Mouse (Mus musculus) bone marrow, adult 2 months (tissue): Measurements from ENCODE around the gene Cutal. TPM values are rescaled to one million over a fixed set of nuclear protein-coding genes. Genes with fewer than 3 reads are reported as not detected.
A peak's percentile ranks its signal among the peaks of the same experiment; 100 is the strongest.
"Not testable (repeated sequence)": the region's sequence is repeated elsewhere in the genome, so short reads cannot be mapped to it uniquely, and the experiment has no call there.

Experiments
- H3K27ac ChIP-seq: fragments of 200-500 bp; 2 replicates; pipeline ENCODE4 v1.5.1; 2012; ENCODE audit warnings: low read depth, mild to moderate bottlenecking, control low read depth, inconsistent platforms, low read length; ENCODE audit not compliant: control insufficient read depth, poor library complexity, insufficient read depth
- H3K4me1 ChIP-seq: fragments of 200-500 bp; 2 replicates; pipeline ENCODE4 v1.6.1; 2011; ENCODE audit warnings: low read length; ENCODE audit not compliant: control insufficient read depth, insufficient read depth
- H3K4me3 ChIP-seq: fragments of 200-500 bp; replicated peaks from 2 replicates; pipeline ENCODE3; 2011; ENCODE audit warnings: mild to moderate bottlenecking, low read depth, low read length, control low read depth; ENCODE audit not compliant: control insufficient read depth
- CTCF ChIP-seq: fragments of 200-500 bp; IDR thresholded peaks from 2 replicates; pipeline ENCODE4 v1.5.1; 2011; ENCODE audit warnings: low read length, control low read depth; ENCODE audit not compliant: control insufficient read depth, insufficient read depth
- POLR2A ChIP-seq: fragments of 200-500 bp; IDR thresholded peaks from 2 replicates; pipeline ENCODE4 v1.6.1; 2011; ENCODE audit warnings: low read depth, mild to moderate bottlenecking, control low read depth, low read length, borderline replicate concordance; ENCODE audit not compliant: control insufficient read depth
- WGBS: fragments of 180-500 bp; shearing (Covaris S2); methylation state at CpG from one replicate; pipeline ENCODE4 v1.1.7; 2018; 5-methylcytosine and 5-hydroxymethylcytosine counted together
- polyA plus RNA-seq: library from polyadenylated mRNA; stranded (reverse); fragments of >200 nt; gene quantifications from 2 replicates; pipeline ENCODE4 v1.2.4, GENCODE M21; 2011; ENCODE audit warnings: low replicate concordance; ENCODE audit not compliant: missing spikeins, insufficient read depth, insufficient read length

Cutal gene
- not detected in 2 replicates for polyA plus RNA-seq

DNA sequence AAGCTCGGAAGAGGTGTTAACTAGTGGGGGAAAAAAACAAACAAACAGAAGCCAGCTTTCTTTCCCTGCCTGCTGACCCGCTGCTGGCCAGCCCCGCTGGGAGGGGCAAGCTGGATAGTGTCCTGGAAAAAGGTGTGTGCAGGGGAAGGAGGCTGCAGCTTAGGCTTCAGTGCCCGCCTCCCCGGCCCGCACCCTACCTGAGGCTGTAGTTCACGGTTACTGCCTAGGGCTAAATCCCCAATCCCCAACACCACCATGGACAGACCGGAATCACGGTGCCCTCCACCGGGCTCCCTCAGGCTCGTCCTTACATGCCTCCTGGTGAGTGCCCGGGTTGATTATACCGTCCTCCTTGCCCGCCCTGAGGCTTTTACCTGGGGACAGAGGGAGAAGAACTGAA, at the start of gene Cutal:
TSS of gene Cutal (plus strand) at position 126 of the 400 bp plus-strand sequence.
- Histone ChIP-seq H3K4me1 (no peaks in the 10 kb centered on the region), H3K4me3 (no peak within 1 kb of the TSS), H3K27ac (no peak within 1 kb of the TSS)
- 45% methylated on average over 14 of the region's 14 CpGs for WGBS
- no peak for TF ChIP-seq POLR2A
- no peak for TF ChIP-seq CTCF

DNA sequence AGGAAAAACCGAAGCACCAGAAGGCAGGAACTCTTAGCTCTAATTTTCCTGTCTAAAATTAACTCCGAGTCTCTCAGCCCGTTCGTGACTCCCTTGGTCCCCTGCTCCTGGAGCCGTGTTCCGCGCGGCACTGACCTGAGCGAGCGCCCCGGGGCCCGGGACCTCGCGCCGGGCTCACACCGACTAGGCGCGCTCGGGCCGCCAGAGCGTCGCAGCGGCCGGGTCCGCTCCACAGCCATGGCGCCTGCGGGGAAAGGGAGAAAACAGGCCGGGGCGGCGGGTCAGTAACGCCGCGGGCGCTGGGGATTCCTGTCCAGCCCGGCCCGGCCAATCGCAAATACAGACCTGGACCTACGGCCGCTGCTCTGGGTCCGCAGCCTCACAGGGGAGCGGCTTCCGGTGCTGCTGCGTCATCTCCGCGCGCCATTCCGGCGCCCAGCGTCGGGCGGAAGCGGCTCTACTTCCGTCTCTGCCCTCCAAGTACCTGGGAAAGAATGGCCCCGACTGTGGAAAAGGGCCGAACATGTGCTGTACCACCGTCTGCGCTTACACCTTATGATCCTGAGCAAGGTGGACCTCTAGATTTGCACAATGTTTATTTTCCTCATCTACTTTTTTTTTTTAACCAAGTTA, 48.3 kb upstream of the Cutal start, which contains the start of gene Fbxw2:
TSS of gene Fbxw2 (minus strand) at position 485 of the 633 bp plus-strand sequence.
- H3K27ac ChIP-seq: peak within 1 kb of the TSS; percentile 95
- TF ChIP-seq CTCF: no peak
- TF ChIP-seq POLR2A: peak; percentile 88; the same call in 1 of the 2 replicates
- peaks cover 1% of the 10 kb centered on the region; the same call in 1 of the 2 replicates for H3K4me1 ChIP-seq
- WGBS: under 1% methylated on average over 57 of the region's 57 CpGs
- H3K4me3 ChIP-seq: peak within 1 kb of the TSS; percentile 78

DNA sequence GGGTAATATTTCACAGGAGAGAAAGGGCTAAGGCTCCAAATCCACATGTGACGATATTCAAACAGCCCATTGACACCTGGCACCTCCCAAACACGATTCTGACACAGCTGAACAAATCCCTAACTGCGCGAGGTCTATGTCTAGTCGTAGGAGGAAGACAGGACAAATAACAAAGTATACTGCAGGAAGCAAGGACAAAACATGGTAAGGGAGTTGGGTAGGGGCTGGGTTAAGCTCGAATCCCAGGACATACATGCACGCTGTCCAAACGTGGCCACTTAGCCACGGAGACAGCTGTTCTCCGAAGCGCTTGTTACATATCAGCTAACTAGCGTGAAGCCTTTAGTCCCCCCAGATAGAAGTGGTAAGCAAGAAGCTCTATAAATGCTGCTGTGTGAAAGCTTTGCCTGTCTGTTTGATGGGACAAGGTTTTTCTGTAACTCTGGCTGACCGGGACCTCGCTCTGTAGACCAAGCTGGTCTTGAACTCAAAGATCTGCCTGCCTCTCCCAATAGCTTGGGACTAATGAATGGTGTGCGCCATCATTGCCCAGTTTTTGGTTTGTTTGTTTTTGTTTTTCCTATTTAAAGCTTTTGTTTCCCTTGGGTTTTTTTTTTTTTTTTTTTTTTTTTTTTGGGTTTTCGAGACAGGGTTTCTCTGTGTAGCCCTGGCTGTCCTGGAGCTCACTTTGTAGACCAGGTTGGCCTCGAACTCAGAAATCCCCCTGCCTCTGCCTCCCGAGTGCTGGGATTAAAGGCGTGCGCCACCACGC, 47.5 kb upstream of the Cutal start:
- no peak for TF ChIP-seq CTCF
- TF ChIP-seq POLR2A: no peak
- Histone ChIP-seq H3K27ac (no peak overlapping the region; the same call in 1 of the 2 replicates), H3K4me1 (peaks cover 1% of the 10 kb centered on the region; the same call in 1 of the 2 replicates), H3K4me3 (peak overlapping the region; percentile 78)
- WGBS: 39% methylated on average over 21 of the region's 21 CpGs

GRCm38 (mm10) chr2:34827591-34827990, 46.6 kb upstream of the Cutal start:
- H3K27ac ChIP-seq: no peak overlapping the region
- 75% methylated on average over 4 of the region's 4 CpGs for WGBS
- H3K4me1 ChIP-seq: peaks cover 1% of the 10 kb centered on the region; the same call in 1 of the 2 replicates
- no peak for TF ChIP-seq CTCF
- TF ChIP-seq POLR2A: no peak
- no peak overlapping the region for H3K4me3 ChIP-seq

- Histone ChIP-seq H3K4me3 (no peak overlapping the region), H3K27ac (no peak overlapping the region), H3K4me1 (peaks cover 1% of the 10 kb centered on the region; the same call in 1 of the 2 replicates)
- TF ChIP-seq POLR2A (no peak), CTCF (no peak)
- 41% methylated on average over 1 of the region's 1 CpGs for WGBS
Measured at GRCm38 (mm10) chr2:34828026-34828425, 46.2 kb upstream of the Cutal start.

DNA sequence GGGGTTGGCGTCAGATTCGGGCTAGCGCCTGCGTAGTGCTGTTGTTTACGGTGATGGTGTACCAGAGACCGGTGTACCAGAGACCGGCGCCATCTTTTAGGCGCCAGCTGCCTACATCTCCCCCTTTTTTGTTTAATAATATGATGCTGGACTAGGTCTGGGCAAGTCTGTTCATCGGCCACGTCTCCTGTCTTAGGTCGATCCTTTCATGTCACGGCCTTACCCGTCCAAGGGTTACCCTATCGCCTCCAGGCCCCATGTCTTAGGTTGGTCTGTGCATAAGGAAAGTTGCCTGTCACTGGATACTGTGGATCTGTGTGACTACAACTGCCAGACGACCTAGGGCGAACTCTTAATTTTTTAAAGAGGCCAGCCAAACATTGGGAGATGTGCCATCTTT, 44.1 kb upstream of the Cutal start:
- not testable (repeated sequence) for H3K27ac ChIP-seq, H3K4me1 ChIP-seq, H3K4me3 ChIP-seq
- WGBS: 96% methylated on average over 17 of the region's 17 CpGs

DNA sequence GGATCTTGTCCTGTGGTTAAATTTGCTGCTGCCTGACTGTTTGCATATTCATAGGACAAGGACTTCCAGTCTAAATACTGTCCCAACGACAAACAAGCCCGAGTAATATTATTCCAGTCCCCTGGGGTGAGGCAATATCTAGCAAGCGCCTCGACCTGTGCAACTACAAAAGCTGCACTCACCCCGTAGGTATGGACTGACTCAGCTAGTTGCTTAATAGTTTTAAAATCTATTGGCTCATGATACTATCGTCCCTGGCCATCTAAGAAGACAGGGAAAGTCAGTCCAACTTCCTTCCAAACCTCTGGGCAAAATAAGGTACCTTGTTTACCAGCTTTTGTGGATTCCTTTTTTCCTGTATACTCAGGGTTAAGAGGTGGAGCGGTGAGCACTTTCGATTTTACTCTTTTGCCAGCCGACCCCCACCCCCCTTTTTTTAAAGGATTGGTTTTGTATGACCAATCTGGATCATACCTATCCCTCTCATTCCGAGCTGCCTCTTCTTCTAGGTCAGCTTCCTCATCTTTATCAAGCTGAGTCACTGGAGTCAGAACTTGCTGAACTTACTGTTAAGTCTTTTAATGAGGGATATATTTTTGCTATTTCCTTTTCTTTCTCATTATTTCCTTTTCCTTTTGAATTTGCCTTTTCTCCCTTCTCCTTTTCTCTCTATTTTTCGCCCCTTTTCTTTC, 41.3 kb upstream of the Cutal start, which contains the start of gene Gm34653:
TSS of gene Gm34653 (plus strand) at position 242 of the 692 bp plus-strand sequence.
- not testable (repeated sequence) for H3K4me1 ChIP-seq, H3K27ac ChIP-seq, H3K4me3 ChIP-seq
- WGBS: 42% methylated on average over 11 of the region's 11 CpGs

- H3K4me3 ChIP-seq: no peak overlapping the region
- no peak overlapping the region for H3K27ac ChIP-seq
- no peak for TF ChIP-seq CTCF
- no peak for TF ChIP-seq POLR2A
- H3K4me1 ChIP-seq: no peaks in the 10 kb centered on the region
- WGBS: 88% methylated on average over 17 of the region's 17 CpGs
Measured at GRCm38 (mm10) chr2:34833624-34834023, 40.6 kb upstream of the Cutal start.
